In the genomic region with DNA sequence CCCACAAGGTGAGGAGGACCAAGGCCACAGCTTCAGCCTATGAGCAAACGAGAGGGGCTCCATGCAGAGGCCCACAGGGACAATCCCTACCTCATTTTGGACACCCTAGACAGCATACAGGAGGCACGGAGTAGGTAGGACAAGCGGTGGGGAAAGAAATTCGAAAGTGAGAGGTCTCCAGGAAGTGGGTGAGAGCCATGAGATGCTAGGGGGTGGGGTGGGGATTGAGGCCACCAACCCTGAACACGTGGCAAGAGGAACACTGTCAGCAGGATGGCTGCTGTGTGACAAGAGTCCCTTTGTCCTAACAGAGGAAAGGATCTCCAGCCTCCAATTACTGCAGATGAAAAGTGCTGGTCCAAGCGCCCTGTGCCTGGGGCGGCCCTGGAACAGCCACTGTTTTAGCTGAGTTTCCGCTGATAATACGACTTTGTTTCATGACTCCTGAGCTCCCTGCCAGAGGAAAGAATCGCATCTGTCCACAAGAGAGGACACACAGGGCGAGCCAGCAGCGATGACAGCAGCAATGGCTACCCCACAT, we compare ENCODE assay signal across 14 mouse cellular contexts.
A peak's percentile ranks its signal among the peaks of the same experiment; 100 is the strongest.
DNase-seq lines count a peak whose midpoint lies in the region; ATAC-seq and TF ChIP-seq lines count a peak whose summit lies in the region.
"Had no signal": no experiment of that assay in that cellular context is flagged by ENCODE, and none has a peak within 500 bp of the region (broad histone marks: within the 10 kb centered on the region; RNA-seq: fewer than 3 reads in every experiment).

No protein-coding gene starts in this region.

- WGBS in forebrain, postnatal 0 days = 61% methylated on average over 12 of the region's 12 CpGs
- WGBS in forebrain, embryonic 11.5 days = 66% methylated on average over 12 of the region's 12 CpGs
- WGBS in spleen, adult 2 months = 75% methylated on average over 12 of the region's 12 CpGs
- 77% methylated on average over 12 of the region's 12 CpGs for WGBS in stomach, embryonic 15.5 days

- TF ChIP-seq CTCF in forebrain, postnatal 0 days (IDR thresholded peaks at IDR 0.05; ENCODE audit: low read depth) = no peak
- TF ChIP-seq CTCF in spleen, adult 2 months (IDR thresholded peaks at IDR 0.05; ENCODE audit: extremely low read depth, insufficient read depth, insufficient read length, insufficient replicate concordance) = no peak

- no peaks in the 10 kb centered on the region for H3K4me1 ChIP-seq in forebrain, postnatal 0 days (ENCODE audit: insufficient read depth)
- H3K4me1 ChIP-seq in forebrain, embryonic 11.5 days (replicated peaks; ENCODE audit: control insufficient read depth, insufficient read depth, low read length) = no peaks in the 10 kb centered on the region; the same call in 1 of the 2 replicates
- peaks cover 22% of the 10 kb centered on the region; the same call in 1 of the 2 replicates for H3K4me1 ChIP-seq in spleen, adult 2 months (ENCODE audit: control insufficient read depth, insufficient read depth, insufficient read length)
- H3K4me1 ChIP-seq in stomach, embryonic 15.5 days = peaks cover 16% of the 10 kb centered on the region

- no peaks in the 10 kb centered on the region for H3K9me3 ChIP-seq in forebrain, postnatal 0 days (ENCODE audit: low read length)
- no peaks in the 10 kb centered on the region for H3K9me3 ChIP-seq in forebrain, embryonic 11.5 days (ENCODE audit: control insufficient read depth, low read length)
- H3K9me3 ChIP-seq in stomach, embryonic 15.5 days = no peaks in the 10 kb centered on the region
- H3K9me3 ChIP-seq: kidney, embryonic 15.5 days; midbrain, embryonic 10.5 days had no signal

- H3K4me3 ChIP-seq in forebrain, postnatal 0 days (ENCODE audit: low read depth, low read length) = no peak overlapping the region
- no peak overlapping the region for H3K4me3 ChIP-seq in forebrain, embryonic 11.5 days (ENCODE audit: low read depth, low read length)
- H3K4me3 ChIP-seq in spleen, adult 2 months (ENCODE audit: extremely low read depth, insufficient read depth, insufficient read length) = no peak overlapping the region
- no peak overlapping the region for H3K4me3 ChIP-seq in stomach, embryonic 15.5 days (replicated peaks)
- H3K4me3 ChIP-seq: kidney, embryonic 15.5 days; midbrain, embryonic 10.5 days; myocyte had no signal

- H3K27me3 ChIP-seq in forebrain, postnatal 0 days (ENCODE audit: insufficient read depth, low read length) = no peaks in the 10 kb centered on the region
- no peaks in the 10 kb centered on the region for H3K27me3 ChIP-seq in forebrain, embryonic 11.5 days (ENCODE audit: control insufficient read depth, insufficient read depth, low read length)
- no peaks in the 10 kb centered on the region for H3K27me3 ChIP-seq in spleen, adult 2 months (ENCODE audit: control insufficient read depth, insufficient read depth, low read length)
- no peaks in the 10 kb centered on the region for H3K27me3 ChIP-seq in stomach, embryonic 15.5 days (replicated peaks)
- H3K27me3 ChIP-seq: kidney, embryonic 15.5 days had no signal

- peaks cover 4% of the 10 kb centered on the region; the same call in 1 of the 2 replicates for H3K36me3 ChIP-seq in forebrain, postnatal 0 days (ENCODE audit: insufficient read depth)
- no peaks in the 10 kb centered on the region for H3K36me3 ChIP-seq in forebrain, embryonic 11.5 days (ENCODE audit: control insufficient read depth, insufficient read depth, low read length)
- no peaks in the 10 kb centered on the region for H3K36me3 ChIP-seq in spleen, adult 2 months (ENCODE audit: control insufficient read depth, insufficient read depth, low read length)
- H3K36me3 ChIP-seq in stomach, embryonic 15.5 days = no peaks in the 10 kb centered on the region
- H3K36me3 ChIP-seq: kidney, embryonic 15.5 days; midbrain, embryonic 10.5 days had no signal

- H3K9ac ChIP-seq in forebrain, postnatal 0 days = no peak overlapping the region
- no peak overlapping the region for H3K9ac ChIP-seq in forebrain, embryonic 11.5 days (ENCODE audit: low read length)
- H3K9ac ChIP-seq in stomach, embryonic 15.5 days = no peak overlapping the region
- H3K9ac ChIP-seq: kidney, embryonic 15.5 days had no signal

- no peak overlapping the region for H3K27ac ChIP-seq in forebrain, postnatal 0 days (ENCODE audit: low read depth, low read length)
- H3K27ac ChIP-seq in forebrain, embryonic 11.5 days (ENCODE audit: low read depth, low read length) = no peak overlapping the region
- peak overlapping the region; percentile 23 for H3K27ac ChIP-seq in spleen, adult 2 months (ENCODE audit: insufficient read depth, low read length)
- H3K27ac ChIP-seq in stomach, embryonic 15.5 days = peak overlapping the region; percentile 72
- H3K27ac ChIP-seq: kidney, embryonic 15.5 days; midbrain, embryonic 10.5 days had no signal

- ATAC-seq in forebrain, postnatal 0 days = peak; percentile 36; the same call in 1 of the 2 replicates
- no peak for ATAC-seq in forebrain, embryonic 11.5 days (replicated peaks; ENCODE audit: low FRiP score)
- ATAC-seq in stomach, embryonic 15.5 days (ENCODE audit: insufficient read depth, low FRiP score, low read depth) = no peak

- DNase-seq in forebrain, postnatal 0 days = no peak
- no peak for DNase-seq in forebrain, embryonic 11.5 days (ENCODE audit: low spot score)
- DNase-seq in spleen, adult 2 months (ENCODE audit: low read depth in 1 of 2, low spot score in 2 of 2) = no peak
- DNase-seq in spleen, postnatal 4 days (ENCODE audit: low spot score in 2 of 2) = no peak
- DNase-seq in induced T-regulatory cell, adult 2 months (ENCODE audit: low read depth) = peak; percentile 77
- no peak for DNase-seq in kidney, postnatal 36 days
- DNase-seq in lung, postnatal 36 days = no peak
- DNase-seq: cerebellum, postnatal 36 days; lung, postnatal 10 days; thymus, postnatal 25 days had no signal

- TF ChIP-seq POLR2A in spleen, adult 2 months (IDR thresholded peaks at IDR 0.05; ENCODE audit: low read depth, low read length) = no peak

- H3K4me2 ChIP-seq in forebrain, postnatal 0 days (ENCODE audit: low read depth) = no peak overlapping the region
- no peak overlapping the region for H3K4me2 ChIP-seq in forebrain, embryonic 11.5 days (ENCODE audit: low read depth, low read length, severe bottlenecking)
- H3K4me2 ChIP-seq in stomach, embryonic 15.5 days = no peak overlapping the region
- H3K4me2 ChIP-seq: kidney, embryonic 15.5 days had no signal

Comparison
In these comparisons a context has a peak if more than half of its experiments do, and no peak if none do; other contexts are left out.
1. H3K27ac ChIP-seq: peak in spleen, adult 2 months (single experiment) and stomach, embryonic 15.5 days (single experiment); none in forebrain, postnatal 0 days (single experiment) and forebrain, embryonic 11.5 days (single experiment).